Mouse (Mus musculus) MEL-GATA-1-ER (cell line): Measurements from ENCODE around the gene Spem1.
A peak's percentile ranks its signal among the peaks of the same experiment; 100 is the strongest.
"Not testable (repeated sequence)": the region's sequence is repeated elsewhere in the genome, so short reads cannot be mapped to it uniquely, and the experiment has no call there.

ENCODE experiments used
- DNase-seq: peaks from one replicate; pipeline ENCODE4 v3.0.0-alpha.2; 2012; ENCODE audit warnings: low read depth; ENCODE audit errors: extremely low read depth

The Spem1 gene

GRCm38 (mm10) chr11:69822080-69822479 is at the start of gene Spem1:
Spem1 (minus strand) TSS chr11:69822180.
- DNase-seq = no peak

DNA sequence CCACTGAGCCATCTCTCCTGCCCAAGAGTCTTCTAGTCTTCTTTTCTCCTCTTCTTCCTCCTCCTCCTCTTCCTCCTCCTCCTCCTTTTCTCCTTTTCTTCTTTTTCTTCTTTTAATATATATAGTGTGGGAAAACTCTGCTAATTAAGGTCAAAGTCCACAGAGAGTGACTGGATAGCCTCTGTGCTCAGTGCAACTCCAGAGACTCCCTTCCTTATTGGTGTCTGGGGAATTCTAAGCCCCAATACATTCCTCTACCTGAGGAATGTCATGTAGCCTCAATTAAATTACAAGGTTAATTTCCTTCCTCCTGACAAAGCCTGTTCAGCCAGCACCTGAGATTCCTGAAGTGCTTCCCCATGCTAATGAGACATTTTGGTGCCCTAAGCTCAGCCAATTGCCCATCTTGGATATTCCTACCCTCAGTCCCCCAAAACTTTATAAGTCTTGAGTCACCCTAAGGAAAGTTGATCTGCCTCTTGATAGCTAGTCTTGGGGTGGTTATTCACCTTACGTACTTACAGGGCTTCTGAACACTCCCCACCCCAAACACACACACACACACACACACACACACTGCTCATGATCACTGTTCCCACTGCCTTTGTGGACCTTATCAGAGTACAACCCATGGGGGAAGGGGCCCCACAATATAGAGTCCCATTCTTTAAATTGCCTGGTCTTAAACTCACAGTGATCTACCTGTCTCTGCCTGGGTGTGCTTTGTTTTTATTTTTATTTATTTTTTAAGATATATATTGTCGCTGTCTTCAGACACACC is 48.5 kb upstream of the Spem1 start:
- no peak for DNase-seq

- DNase-seq = no peak
These were observed 45.4 kb upstream of the Spem1 start for GRCm38 (mm10) chr11:69867335-69867734.

GRCm38 (mm10) chr11:69865561-69865960 is 43.6 kb upstream of the Spem1 start:
- DNase-seq = no peak

GRCm38 (mm10) chr11:69864138-69864860 is 42.3 kb upstream of the Spem1 start:
- DNase-seq = no peak

DNA sequence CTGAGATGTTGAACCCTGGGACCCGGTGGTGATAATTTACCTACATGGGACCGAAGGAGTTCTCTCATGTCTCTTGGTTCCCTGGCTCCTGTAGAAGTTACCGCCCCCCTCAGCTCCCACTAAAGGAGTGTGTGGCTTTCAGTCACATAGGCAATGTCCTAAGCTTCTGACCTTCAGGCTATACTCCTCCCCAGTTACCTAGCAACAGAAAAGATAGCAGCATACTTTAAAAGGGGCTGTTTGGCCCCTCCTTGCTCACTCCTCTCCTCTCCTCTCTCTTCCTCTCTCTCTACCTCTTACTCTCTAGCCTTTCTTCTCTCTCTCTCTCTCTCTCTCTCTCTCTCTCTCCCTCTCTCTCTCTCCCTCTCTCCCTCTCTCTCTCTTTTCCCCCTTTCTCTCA is 41.7 kb upstream of the Spem1 start:
- not testable (repeated sequence) for DNase-seq

DNA sequence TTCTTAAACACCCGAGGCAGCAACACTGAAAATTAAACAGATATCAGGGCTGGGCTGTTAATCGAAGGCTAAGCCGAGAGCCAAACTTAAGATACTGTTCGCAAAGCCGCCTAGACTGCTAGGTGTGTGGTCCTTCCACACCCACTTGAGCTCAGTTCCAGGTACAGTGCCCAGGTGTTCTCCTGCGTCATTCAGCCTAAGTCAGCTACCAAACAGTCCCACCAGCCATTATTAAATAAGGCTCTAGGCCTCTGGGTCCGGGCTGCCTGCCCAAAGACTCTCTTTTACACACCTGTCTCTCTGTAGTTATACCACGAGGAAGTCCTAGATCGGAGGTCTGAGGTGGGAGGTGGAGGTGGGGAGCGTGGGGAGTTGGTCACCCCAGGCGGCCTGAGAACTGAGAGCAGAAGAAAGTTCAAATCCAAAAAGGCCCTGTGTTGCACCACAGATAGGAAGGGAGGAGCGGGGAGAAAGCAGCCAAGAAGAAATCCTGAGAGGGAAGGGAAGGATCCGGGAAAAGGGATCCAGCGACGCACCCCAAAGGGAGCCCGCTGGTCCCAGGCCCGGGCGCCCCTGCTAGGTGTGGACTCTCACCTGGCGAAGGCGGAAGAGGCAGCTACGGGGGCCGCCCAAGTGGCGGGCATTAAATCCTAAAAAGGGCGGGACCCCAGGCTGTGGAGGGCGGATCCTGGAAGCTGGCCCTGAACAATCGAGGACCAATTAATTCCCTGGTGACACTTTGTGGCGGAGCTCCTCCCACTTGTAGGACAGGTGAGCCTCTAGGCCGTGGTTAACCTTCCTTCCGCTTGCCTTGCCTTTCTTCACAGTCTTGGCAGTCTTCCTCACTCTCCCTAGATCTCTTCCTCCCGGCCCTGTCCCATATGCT is 36.4 kb upstream of the Spem1 start, which contains the start of gene Tnk1:
Tnk1 (minus strand) TSS at position 618 of the 886 bp plus-strand sequence.
- no peak for DNase-seq

GRCm38 (mm10) chr11:69855347-69855746 is 33.4 kb upstream of the Spem1 start:
- no peak for DNase-seq

GRCm38 (mm10) chr11:69854680-69855079 is 32.7 kb upstream of the Spem1 start:
- no peak for DNase-seq

DNA sequence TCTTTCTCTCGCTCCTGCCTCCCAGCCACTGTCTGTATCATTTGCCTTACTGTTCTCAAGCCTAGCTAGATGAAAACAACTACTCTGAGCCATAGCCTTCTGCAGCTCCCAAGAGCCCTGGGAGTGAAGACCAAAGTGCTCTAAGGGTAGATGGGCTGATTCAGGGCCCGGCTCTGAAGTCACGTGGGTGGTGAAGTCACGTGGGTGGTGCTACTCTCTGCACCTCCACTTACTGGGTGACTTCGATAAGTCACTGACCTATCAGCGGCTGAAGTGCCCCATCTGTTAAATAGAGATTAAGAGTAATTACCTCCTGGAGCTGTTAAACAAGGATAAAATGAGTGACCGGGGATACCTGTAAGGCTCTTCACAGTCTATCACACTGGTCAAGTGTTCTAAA is 32.0 kb upstream of the Spem1 start:
- DNase-seq = peak; percentile 95

- DNase-seq = no peak
These were observed 28.8 kb upstream of the Spem1 start for GRCm38 (mm10) chr11:69850754-69851153.

GRCm38 (mm10) chr11:69849884-69850283 is 27.9 kb upstream of the Spem1 start:
- DNase-seq = no peak

DNA sequence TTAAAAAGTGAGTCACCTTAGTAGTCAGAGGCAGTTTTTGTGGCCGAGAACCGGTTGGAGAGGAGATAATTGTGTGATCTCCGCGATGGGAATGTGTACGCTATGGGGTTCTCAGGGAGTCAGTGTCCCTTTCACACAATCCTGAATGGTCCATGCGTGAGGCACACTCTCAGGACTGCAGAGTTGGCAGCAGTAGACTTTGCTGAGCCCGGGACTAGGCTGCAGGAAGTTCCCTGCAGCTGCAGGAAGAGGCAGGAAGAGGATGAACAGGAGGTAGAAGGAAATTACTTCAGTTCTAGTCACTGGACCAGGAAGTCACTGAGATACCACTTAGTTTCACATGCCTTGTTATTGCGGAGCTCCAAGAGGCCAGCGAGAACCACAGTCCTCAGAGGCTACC is 27.1 kb upstream of the Spem1 start:
- no peak for DNase-seq

DNA sequence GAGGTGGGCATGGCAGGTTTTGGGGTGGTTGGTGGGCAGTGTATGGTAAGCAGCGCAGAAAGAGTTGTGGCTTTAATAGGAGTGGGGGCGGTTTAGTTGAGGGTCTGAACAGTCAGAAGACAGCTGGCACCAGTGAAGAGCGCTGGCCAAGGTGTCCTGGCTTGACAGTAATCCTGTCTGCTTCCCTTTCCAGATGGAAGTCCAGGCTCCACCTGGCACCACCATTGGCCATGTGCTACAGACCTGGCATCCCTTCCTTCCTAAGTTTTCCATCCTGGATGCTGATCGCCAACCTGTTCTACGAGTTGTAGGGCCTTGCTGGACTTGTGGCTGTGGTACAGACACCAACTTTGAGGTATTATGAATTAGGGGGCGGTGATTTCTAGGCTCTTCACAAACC is 26.0 kb upstream of the Spem1 start:
- DNase-seq = no peak

DNA sequence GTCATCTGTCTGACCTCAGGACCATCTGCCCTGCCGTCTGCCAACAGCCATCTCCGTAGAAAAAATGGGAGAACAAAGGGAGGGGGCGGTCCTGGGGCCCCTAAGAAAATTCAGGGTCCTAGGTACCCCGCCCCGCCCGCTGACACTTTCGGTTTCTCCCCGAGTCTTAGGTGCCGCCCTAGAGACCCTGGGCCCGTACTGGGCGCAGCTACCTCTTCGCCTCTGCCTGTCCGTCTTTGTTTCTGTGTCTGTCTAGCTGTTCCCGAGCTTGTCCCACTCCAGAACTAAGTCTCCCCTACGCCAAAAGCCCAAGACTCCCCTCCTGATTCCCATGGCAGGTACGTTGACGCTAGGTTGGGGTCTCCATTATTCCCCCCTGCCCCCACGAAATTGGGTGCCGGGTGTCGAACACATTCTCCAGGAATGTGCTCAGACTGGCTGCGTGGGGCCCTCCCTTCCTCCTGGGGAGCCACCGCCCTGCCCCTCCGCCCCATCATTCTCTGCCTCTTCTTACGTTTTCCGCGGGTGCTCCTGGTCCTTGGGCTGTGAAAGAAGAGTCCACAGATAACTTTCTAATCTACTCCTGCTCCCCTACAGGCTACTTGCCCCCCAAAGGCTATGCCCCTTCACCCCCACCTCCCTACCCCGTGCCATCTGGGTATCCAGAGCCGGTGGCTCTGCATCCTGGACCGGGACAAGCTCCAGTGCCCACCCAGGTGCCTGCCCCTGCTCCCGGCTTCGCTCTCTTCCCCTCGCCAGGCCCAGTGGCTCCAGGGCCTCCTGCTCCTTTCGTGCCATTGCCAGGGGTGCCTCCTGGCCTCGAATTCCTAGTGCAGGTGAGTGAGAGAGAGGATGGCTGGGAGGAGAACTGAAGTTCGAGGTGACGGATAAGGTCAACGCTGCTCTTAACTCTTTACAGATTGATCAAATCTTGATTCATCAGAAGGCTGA is 25.0 kb upstream of the Spem1 start:
- DNase-seq = no peak

DNA sequence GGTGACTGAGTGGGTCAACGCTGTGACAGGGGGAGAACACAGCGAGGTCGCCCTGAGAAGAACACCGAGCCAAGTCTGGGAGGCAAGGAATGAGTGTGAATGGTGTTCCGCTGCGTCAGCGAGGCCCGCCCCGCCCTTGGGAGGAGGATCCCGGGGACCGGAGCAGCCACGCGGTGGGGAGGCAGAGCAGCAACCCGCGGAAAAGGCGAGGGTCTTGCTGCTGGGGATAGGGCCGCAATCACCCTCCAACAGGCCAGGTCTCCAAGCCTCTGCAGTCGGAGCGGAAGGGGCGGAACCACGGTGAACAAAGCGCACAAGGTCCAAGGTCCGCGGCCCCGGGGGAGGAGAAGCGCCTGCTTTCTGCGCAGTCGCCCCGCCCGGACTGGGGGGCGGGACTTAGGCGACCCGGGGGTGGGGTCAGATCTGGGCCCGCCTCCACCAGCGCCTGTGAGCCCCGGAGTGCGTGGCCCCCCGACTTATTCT is 24.3 kb upstream of the Spem1 start, which contains the start of gene Plscr3:
Plscr3 (plus strand) TSS at position 179 of the 483 bp plus-strand sequence.
- peak; percentile 80 for DNase-seq

DNA sequence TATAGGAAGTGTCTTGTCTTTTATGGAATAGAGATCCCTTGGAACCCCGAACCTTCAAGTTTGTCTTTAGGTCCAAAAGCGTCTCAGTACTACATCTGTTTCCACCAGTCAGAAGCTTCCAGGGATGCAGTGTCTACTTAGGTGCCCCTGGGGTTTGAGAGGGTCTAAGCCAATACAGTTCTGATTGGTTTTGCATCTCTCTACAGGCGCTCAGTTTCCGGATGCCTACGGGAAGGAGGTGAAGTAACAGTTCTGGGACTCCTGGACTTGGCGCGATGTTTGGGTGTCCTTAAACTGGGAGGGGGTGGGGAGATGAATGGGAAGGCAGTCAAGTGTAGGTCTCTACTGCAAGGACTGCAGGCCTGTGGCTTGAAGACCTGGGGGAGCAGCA is 16.7 kb upstream of the Spem1 start:
- DNase-seq = peak; percentile 49

GRCm38 (mm10) chr11:69837952-69838713 is 16.2 kb upstream of the Spem1 start, which contains the start of gene Tmem256:
Tmem256 (plus strand) TSS chr11:69838514.
- peak; percentile 98 for DNase-seq

DNA sequence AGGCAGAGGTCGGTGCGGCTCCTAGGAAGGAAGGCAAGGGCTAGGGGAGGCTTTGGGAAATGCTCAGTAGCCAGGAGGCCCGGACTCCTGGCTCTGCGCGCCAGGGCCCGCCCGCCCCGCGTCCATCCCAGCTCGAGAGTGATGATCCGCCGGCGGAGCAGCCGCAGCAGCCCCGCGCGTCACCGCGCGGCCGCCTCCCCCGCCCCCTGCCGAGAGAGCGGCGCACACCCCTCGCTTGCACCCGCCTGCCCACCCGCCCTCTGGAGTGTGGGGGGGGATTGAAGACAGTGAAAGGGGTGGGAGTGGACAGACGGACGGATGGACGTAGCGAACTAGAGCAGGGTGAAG is 15.6 kb upstream of the Spem1 start, which contains the start of gene Nlgn2:
Nlgn2 (minus strand) TSS at position 181 of the 348 bp plus-strand sequence.
- DNase-seq = no peak
